In genomic region chr13:54374106-54374706, GRCm38 (mm10) we compare ENCODE assay signal across 15 mouse cellular contexts. TPM values are rescaled to one million over a fixed set of nuclear protein-coding genes. Genes with fewer than 3 reads are reported as not detected.
A peak's percentile ranks its signal among the peaks of the same experiment; 100 is the strongest.
DNase-seq lines count a peak whose midpoint lies in the region; ATAC-seq and TF ChIP-seq lines count a peak whose summit lies in the region.
"Had no signal": no experiment of that assay in that cellular context is flagged by ENCODE, and none has a peak within 500 bp of the region (broad histone marks: within the 10 kb centered on the region; RNA-seq: fewer than 3 reads in every experiment).

No protein-coding gene starts in this region.

- no peak for TF ChIP-seq POLR2A in bone marrow, adult 2 months (IDR thresholded peaks at IDR 0.05; ENCODE audit: borderline replicate concordance, control insufficient read depth, low read depth, low read length)
- no peak for TF ChIP-seq POLR2A in heart, adult 2 months (IDR thresholded peaks at IDR 0.05; ENCODE audit: insufficient read depth, low read depth, low read length)

- H3K9me3 ChIP-seq in hindbrain, embryonic 16.5 days (ENCODE audit: control insufficient read depth, low read length): no peaks in the 10 kb centered on the region
- H3K9me3 ChIP-seq: heart, embryonic 15.5 days; lung, embryonic 15.5 days; neural tube, embryonic 13.5 days had no signal

- peak overlapping the region; percentile 65 for H3K4me2 ChIP-seq in hindbrain, embryonic 16.5 days (ENCODE audit: low read length)
- H3K4me2 ChIP-seq: heart, embryonic 15.5 days; lung, embryonic 15.5 days; neural tube, embryonic 13.5 days had no signal

- no peak for TF ChIP-seq CTCF in layer of hippocampus, adult 2 months (conservative IDR thresholded peaks at IDR 0.05)
- no peak for TF ChIP-seq CTCF in bone marrow, adult 2 months (IDR thresholded peaks at IDR 0.05; ENCODE audit: control insufficient read depth, insufficient read depth, low read length)
- no peak for TF ChIP-seq CTCF in heart, adult 2 months (IDR thresholded peaks at IDR 0.05)

- 54% methylated on average over 9 of the region's 9 CpGs for WGBS in bone marrow, adult 2 months
- 32% methylated on average over 9 of the region's 9 CpGs for WGBS in hindbrain, embryonic 16.5 days
- WGBS in heart, adult 2 months: 54% methylated on average over 9 of the region's 9 CpGs

- intact Hi-C loops in heart, postnatal 25 days (cut with DNase I): loop anchor here (5.0 kb wide), 2 partner anchors 37 to 262 kb away; no protein-coding TSS in a partner anchor
- intact Hi-C loops in heart, adult 2 months (cut with DNase I): no loop called here

- no peak for TF ChIP-seq EP300 in heart, adult 2 months (IDR thresholded peaks at IDR 0.05; ENCODE audit: insufficient read depth, low read depth, low read length)

- H3K27me3 ChIP-seq in hindbrain, embryonic 16.5 days (replicated peaks; ENCODE audit: control insufficient read depth, insufficient read depth, low read length): 0 out of 2 replicates have a peak, but pooled peaks cover 4% of the 10 kb centered on the region
- peaks cover 3% of the 10 kb centered on the region for H3K27me3 ChIP-seq in heart, adult 2 months (ENCODE audit: control insufficient read depth, insufficient read depth, low read length)

- H3K4me1 ChIP-seq in bone marrow, adult 2 months (ENCODE audit: control insufficient read depth, insufficient read depth, low read length): peaks cover 8% of the 10 kb centered on the region
- peaks cover 29% of the 10 kb centered on the region for H3K4me1 ChIP-seq in hindbrain, embryonic 16.5 days (ENCODE audit: control insufficient read depth, insufficient read depth, low read depth, low read length)
- no peaks in the 10 kb centered on the region for H3K4me1 ChIP-seq in heart, adult 2 months (ENCODE audit: control insufficient read depth, insufficient read depth, low read length)

- H3K36me3 ChIP-seq in hindbrain, embryonic 16.5 days (ENCODE audit: control insufficient read depth, insufficient read depth, low read length): no peaks in the 10 kb centered on the region
- no peaks in the 10 kb centered on the region for H3K36me3 ChIP-seq in heart, adult 2 months (ENCODE audit: control insufficient read depth, insufficient read depth, low read length)
- H3K36me3 ChIP-seq: heart, embryonic 15.5 days; lung, embryonic 15.5 days; neural tube, embryonic 13.5 days had no signal

- H3K9ac ChIP-seq in hindbrain, embryonic 16.5 days (ENCODE audit: low read depth, low read length): no peak overlapping the region; the same call in 1 of the 2 replicates
- no peak overlapping the region for H3K9ac ChIP-seq in heart, adult 2 months (ENCODE audit: low read depth, low read length)
- H3K9ac ChIP-seq: heart, embryonic 15.5 days; lung, embryonic 15.5 days; neural tube, embryonic 13.5 days had no signal

- no peak for DNase-seq in layer of hippocampus, adult 2 months (ENCODE audit: low spot score in 2 of 2)
- no peak for DNase-seq in layer of hippocampus, postnatal 36 days
- peak; percentile 58 for DNase-seq in cerebellum, adult 9-11 months
- DNase-seq in heart, postnatal 25 days (ENCODE audit: low spot score): no peak
- DNase-seq in heart, adult 2 months: no peak
- DNase-seq: liver; thymus, postnatal 25 days had no signal

- peak overlapping the region; percentile 89 for H3K27ac ChIP-seq in layer of hippocampus, adult 2 months
- H3K27ac ChIP-seq in bone marrow, adult 2 months (ENCODE audit: control insufficient read depth, insufficient read depth, low read depth, low read length, poor library complexity): peak overlapping the region; percentile 82
- H3K27ac ChIP-seq in hindbrain, embryonic 16.5 days (ENCODE audit: low read depth, low read length): no peak overlapping the region
- H3K27ac ChIP-seq in heart, adult 2 months: no peak overlapping the region
- H3K27ac ChIP-seq: heart, embryonic 15.5 days; kidney, postnatal 0 days; lung, embryonic 15.5 days; neural tube, embryonic 13.5 days had no signal

- peak overlapping the region; percentile 50 for H3K4me3 ChIP-seq in layer of hippocampus, adult 2 months
- H3K4me3 ChIP-seq in bone marrow, adult 2 months (replicated peaks; ENCODE audit: control insufficient read depth, low read depth, low read length): no peak overlapping the region
- H3K4me3 ChIP-seq in hindbrain, embryonic 16.5 days (ENCODE audit: low read length): no peak overlapping the region
- no peak overlapping the region for H3K4me3 ChIP-seq in heart, adult 2 months
- H3K4me3 ChIP-seq: heart, embryonic 15.5 days; lung, embryonic 15.5 days; megakaryocyte, embryonic 14.5 days; neural tube, embryonic 13.5 days had no signal

- no peaks in the 10 kb centered on the region for H3K79me2 ChIP-seq in heart, adult 2 months (replicated peaks; ENCODE audit: control insufficient read depth, insufficient read depth, low read length)

- ATAC-seq in hindbrain, embryonic 16.5 days: no peak
- ATAC-seq: CD4-positive, CD25-positive, alpha-beta regulatory T cell, adult 4 months had no signal

RNA-seq across cellular contexts. Expression of gene Cplx2, which starts 3.1 kb away (rescaled TPM):
- 1,000 to 10,000 TPM; 1,009 to 1,066 TPM for total RNA-seq in layer of hippocampus, adult 2 months (2021)
- 100 to 1,000 TPM; 968 to 982 TPM for total RNA-seq in layer of hippocampus, postnatal 36 days (2021)
- polyA plus RNA-seq in bone marrow, adult 2 months (2011; ENCODE audit: insufficient read depth, insufficient read length, low replicate concordance, missing spikeins): 3.6 and 7.4 TPM in 2 replicates
- 36.6 and 41.9 TPM in 2 replicates for polyA plus RNA-seq in hindbrain, embryonic 16.5 days (2015; fragmentation: Nextera tagmentation; extraction: Ambion mirVana)
- 1 to 10 TPM; 2.7 to 2.8 TPM for total RNA-seq in heart, postnatal 25 days (2021)
- total RNA-seq in heart, adult 2 months (2021): 1 to 10 TPM; 2.3 to 2.4 TPM
- polyA plus RNA-seq in heart, adult 2 months (2012; rRNA removed): 3.0 and 4.2 TPM in 2 replicates
- polyA plus RNA-seq: CD4-positive, CD25-positive, alpha-beta regulatory T cell, adult 4 months had no signal

Comparison
In these comparisons a context has a peak if more than half of its experiments do, and no peak if none do; other contexts are left out.
1. H3K27ac ChIP-seq: peak in layer of hippocampus, adult 2 months (single experiment) and bone marrow, adult 2 months (single experiment); none in hindbrain, embryonic 16.5 days (single experiment) and heart, adult 2 months (single experiment).
2. RNA of gene Cplx2, which starts 3.1 kb away (total RNA-seq): 1,009 to 1,066 TPM in layer of hippocampus, adult 2 months and 968 to 982 TPM in layer of hippocampus, postnatal 36 days; 2.7 to 2.8 TPM in heart, postnatal 25 days and 2.3 to 2.4 TPM in heart, adult 2 months; every median in the first group is over 100 times any median in the second.